Mouse (Mus musculus) 3134 (cell line): Measurements from ENCODE around the gene Galnt10.

Source experiments
- DNase-seq: peaks from one replicate; pipeline ENCODE4 v3.0.0-alpha.2; 2011; ENCODE audit warnings: low spot score; ENCODE audit not compliant: insufficient read length; ENCODE audit errors: extremely low read depth

Gene Galnt10

GRCm38 (mm10) chr11:57633975-57634585 is 11.2 kb upstream of the Galnt10 start:
- no peak for DNase-seq

GRCm38 (mm10) chr11:57635148-57635547 is 10.1 kb upstream of the Galnt10 start:
- no peak for DNase-seq

- DNase-seq: no peak
Observed at GRCm38 (mm10) chr11:57643691-57644090, 1.6 kb upstream of the Galnt10 start.

- no peak for DNase-seq
Observed at GRCm38 (mm10) chr11:57644245-57645017, 811 bp upstream of the Galnt10 start.

- no peak for DNase-seq
Observed at GRCm38 (mm10) chr11:57645847-57646246, 605 bp downstream of the Galnt10 start.

GRCm38 (mm10) chr11:57646416-57646815 is 1.2 kb downstream of the Galnt10 start:
- DNase-seq: no peak

- DNase-seq: no peak
Observed at GRCm38 (mm10) chr11:57646940-57647339, 1.7 kb downstream of the Galnt10 start.

GRCm38 (mm10) chr11:57647446-57647845 is 2.2 kb downstream of the Galnt10 start:
- DNase-seq: no peak

GRCm38 (mm10) chr11:57648196-57648800 is 3.1 kb downstream of the Galnt10 start:
- no peak for DNase-seq

GRCm38 (mm10) chr11:57649269-57649668 is 4.0 kb downstream of the Galnt10 start:
- no peak for DNase-seq

- no peak for DNase-seq
Observed at GRCm38 (mm10) chr11:57649671-57650070, 4.4 kb downstream of the Galnt10 start.

GRCm38 (mm10) chr11:57650867-57651266 is 5.6 kb downstream of the Galnt10 start:
- no peak for DNase-seq

- no peak for DNase-seq
Observed at GRCm38 (mm10) chr11:57651281-57651810, 6.1 kb downstream of the Galnt10 start.

- DNase-seq: no peak
Observed at GRCm38 (mm10) chr11:57652206-57652922, 7.1 kb downstream of the Galnt10 start.

- no peak for DNase-seq
Observed at GRCm38 (mm10) chr11:57652923-57653660, 7.8 kb downstream of the Galnt10 start.

- DNase-seq: no peak
Observed at GRCm38 (mm10) chr11:57653796-57654195, 8.6 kb downstream of the Galnt10 start.

- no peak for DNase-seq
Observed at GRCm38 (mm10) chr11:57654386-57654785, 9.1 kb downstream of the Galnt10 start.

- DNase-seq: no peak
Observed at GRCm38 (mm10) chr11:57654977-57655397, 9.7 kb downstream of the Galnt10 start.

GRCm38 (mm10) chr11:57655669-57656325 is 10.6 kb downstream of the Galnt10 start:
- DNase-seq: no peak
